Mouse (Mus musculus) midbrain, embryonic 12.5 days (tissue): ENCODE data around the gene Trmt10b. TPM values are rescaled to one million over a fixed set of nuclear protein-coding genes. Genes with fewer than 3 reads are reported as not detected.

Experiments
- ATAC-seq: fragments of 200-750 bp; cut with Nextera tagmentation; 2 replicates; pipeline ENCODE4 v1.8.0; 2017; ENCODE audit warnings: low read depth, moderate TSS enrichment, moderate library complexity; ENCODE audit not compliant: low FRiP score
- H3K27ac ChIP-seq: fragments of 300-500 bp; sonication (generic); replicated peaks from 2 replicates; pipeline ENCODE4 v1.5.1; 2016; ENCODE audit warnings: mild to moderate bottlenecking
- H3K27me3 ChIP-seq: fragments of 300-500 bp; sonication (generic); 2 replicates; pipeline ENCODE4 v1.6.1; 2016; ENCODE audit warnings: mild to moderate bottlenecking
- H3K36me3 ChIP-seq: fragments of 300-500 bp; sonication (generic); 2 replicates; pipeline ENCODE4 v1.6.1; 2016
- H3K4me1 ChIP-seq: fragments of 300-500 bp; sonication (generic); 2 replicates; pipeline ENCODE4 v1.6.1; 2016
- H3K4me2 ChIP-seq: fragments of 300-500 bp; sonication (generic); replicated peaks from 2 replicates; pipeline ENCODE4 v1.6.1; 2016; ENCODE audit warnings: mild to moderate bottlenecking, moderate library complexity
- H3K4me3 ChIP-seq: fragments of 300-500 bp; sonication (generic); 2 replicates; pipeline ENCODE4 v1.5.1; 2016; ENCODE audit warnings: mild to moderate bottlenecking
- H3K9ac ChIP-seq: fragments of 300-500 bp; sonication (generic); replicated peaks from 2 replicates; pipeline ENCODE4 v1.6.1; 2016; ENCODE audit warnings: mild to moderate bottlenecking, moderate library complexity
- H3K9me3 ChIP-seq: fragments of 300-500 bp; sonication (generic); 2 replicates; pipeline ENCODE4 v1.6.1; 2016; ENCODE audit warnings: mild to moderate bottlenecking
- WGBS: fragments of 180-500 bp; shearing (Covaris S2); methylation state at CpG from one replicate; pipeline ENCODE4 v1.1.7; 2016; 5-methylcytosine and 5-hydroxymethylcytosine counted together
- polyA plus RNA-seq: library from polyadenylated mRNA; unstranded; fragments of >200 nt; fragmentation: Nextera tagmentation; extraction: Ambion mirVana; gene quantifications from 2 replicates; pipeline ENCODE4 v1.2.1, GENCODE M21; 2016

The Trmt10b gene
- 17.0 and 24.4 TPM in 2 replicates for polyA plus RNA-seq

- no peak within 1 kb of the TSS for H3K27ac ChIP-seq
- H3K9ac ChIP-seq, result peak within 1 kb of the TSS; percentile 83
- H3K4me3 ChIP-seq, result peak within 1 kb of the TSS; percentile 86
- H3K9me3 ChIP-seq, result no peaks in the 10 kb centered on the region
- H3K4me2 ChIP-seq, result peak within 1 kb of the TSS; percentile 88
- H3K4me1 ChIP-seq, result peaks cover 9% of the 10 kb centered on the region
- peak; percentile 86 for ATAC-seq
- no peaks in the 10 kb centered on the region for H3K27me3 ChIP-seq
- peaks cover 21% of the 10 kb centered on the region for H3K36me3 ChIP-seq
- WGBS, result 23% methylated on average over 27 of the region's 27 CpGs
Observed at GRCm38 (mm10) chr4:45296662-45297564, at the start of gene Trmt10b. Trmt10b (plus strand) TSS chr4:45297127.

GRCm38 (mm10) chr4:45251265-45251664 lies 45.7 kb upstream of the Trmt10b start:
- no peak overlapping the region for H3K4me2 ChIP-seq
- H3K9ac ChIP-seq, result no peak overlapping the region
- peaks cover 5% of the 10 kb centered on the region; the same call in 1 of the 2 replicates for H3K27me3 ChIP-seq
- H3K27ac ChIP-seq, result no peak overlapping the region
- H3K4me1 ChIP-seq, result peaks cover 34% of the 10 kb centered on the region
- no peaks in the 10 kb centered on the region for H3K9me3 ChIP-seq
- no peak overlapping the region for H3K4me3 ChIP-seq
- 56% methylated on average over 8 of the region's 8 CpGs for WGBS
- H3K36me3 ChIP-seq, result no peaks in the 10 kb centered on the region
- no peak for ATAC-seq

GRCm38 (mm10) chr4:45252861-45253262 lies 44.1 kb upstream of the Trmt10b start:
- H3K9me3 ChIP-seq, result no peaks in the 10 kb centered on the region
- H3K9ac ChIP-seq, result no peak overlapping the region
- H3K4me3 ChIP-seq, result no peak overlapping the region
- 57% methylated on average over 9 of the region's 9 CpGs for WGBS
- no peak overlapping the region for H3K4me2 ChIP-seq
- peaks cover 5% of the 10 kb centered on the region; the same call in 1 of the 2 replicates for H3K27me3 ChIP-seq
- H3K27ac ChIP-seq, result no peak overlapping the region
- no peaks in the 10 kb centered on the region for H3K36me3 ChIP-seq
- no peak for ATAC-seq
- peaks cover 34% of the 10 kb centered on the region for H3K4me1 ChIP-seq

- no peaks in the 10 kb centered on the region for H3K9me3 ChIP-seq
- no peaks in the 10 kb centered on the region for H3K36me3 ChIP-seq
- no peak for ATAC-seq
- 31% methylated on average over 11 of the region's 11 CpGs for WGBS
- no peak overlapping the region for H3K4me3 ChIP-seq
- peaks cover 5% of the 10 kb centered on the region; the same call in 1 of the 2 replicates for H3K27me3 ChIP-seq
- H3K27ac ChIP-seq, result 0 out of 2 replicates have a peak overlapping the region, but pooled peaks have one; percentile 20
- H3K9ac ChIP-seq, result no peak overlapping the region
- H3K4me1 ChIP-seq, result peaks cover 34% of the 10 kb centered on the region
- H3K4me2 ChIP-seq, result no peak overlapping the region
Observed at GRCm38 (mm10) chr4:45253839-45254601, 42.9 kb upstream of the Trmt10b start.

- no peak for ATAC-seq
- no peak overlapping the region for H3K4me2 ChIP-seq
- no peaks in the 10 kb centered on the region for H3K36me3 ChIP-seq
- 60% methylated on average over 4 of the region's 4 CpGs for WGBS
- H3K4me3 ChIP-seq, result no peak overlapping the region
- peaks cover 10% of the 10 kb centered on the region; the same call in 1 of the 2 replicates for H3K27me3 ChIP-seq
- H3K9me3 ChIP-seq, result no peaks in the 10 kb centered on the region
- H3K9ac ChIP-seq, result no peak overlapping the region
- H3K27ac ChIP-seq, result no peak overlapping the region
- H3K4me1 ChIP-seq, result peaks cover 6% of the 10 kb centered on the region
Observed at GRCm38 (mm10) chr4:45259232-45259832, 37.6 kb upstream of the Trmt10b start.

- no peaks in the 10 kb centered on the region for H3K36me3 ChIP-seq
- no peaks in the 10 kb centered on the region for H3K4me1 ChIP-seq
- no peak overlapping the region for H3K27ac ChIP-seq
- no peak overlapping the region for H3K9ac ChIP-seq
- ATAC-seq, result no peak
- no peak overlapping the region for H3K4me2 ChIP-seq
- 92% methylated on average over 4 of the region's 4 CpGs for WGBS
- H3K9me3 ChIP-seq, result no peaks in the 10 kb centered on the region
- peaks cover 5% of the 10 kb centered on the region; the same call in 1 of the 2 replicates for H3K27me3 ChIP-seq
- no peak overlapping the region for H3K4me3 ChIP-seq
Observed at GRCm38 (mm10) chr4:45261551-45261950, 35.4 kb upstream of the Trmt10b start.

- H3K9ac ChIP-seq, result no peak overlapping the region
- 82% methylated on average over 3 of the region's 3 CpGs for WGBS
- H3K4me3 ChIP-seq, result no peak overlapping the region
- H3K9me3 ChIP-seq, result no peaks in the 10 kb centered on the region
- no peak overlapping the region for H3K27ac ChIP-seq
- H3K27me3 ChIP-seq, result no peaks in the 10 kb centered on the region
- H3K36me3 ChIP-seq, result no peaks in the 10 kb centered on the region
- no peak for ATAC-seq
- H3K4me1 ChIP-seq, result peaks cover 7% of the 10 kb centered on the region; the same call in 1 of the 2 replicates
- no peak overlapping the region for H3K4me2 ChIP-seq
Observed at GRCm38 (mm10) chr4:45267883-45268282, 29.0 kb upstream of the Trmt10b start.

- peaks cover 7% of the 10 kb centered on the region; the same call in 1 of the 2 replicates for H3K4me1 ChIP-seq
- 88% methylated on average over 10 of the region's 10 CpGs for WGBS
- no peaks in the 10 kb centered on the region for H3K9me3 ChIP-seq
- H3K36me3 ChIP-seq, result no peaks in the 10 kb centered on the region
- ATAC-seq, result peak; percentile 49; the same call in 1 of the 2 replicates
- no peaks in the 10 kb centered on the region for H3K27me3 ChIP-seq
- H3K9ac ChIP-seq, result no peak overlapping the region
- 0 out of 2 replicates have a peak overlapping the region, but pooled peaks have one; percentile 27 for H3K27ac ChIP-seq
- no peak overlapping the region for H3K4me2 ChIP-seq
- no peak overlapping the region for H3K4me3 ChIP-seq
Observed at GRCm38 (mm10) chr4:45271041-45271452, 25.9 kb upstream of the Trmt10b start.

GRCm38 (mm10) chr4:45275770-45276169 lies 21.2 kb upstream of the Trmt10b start:
- peaks cover 7% of the 10 kb centered on the region; the same call in 1 of the 2 replicates for H3K4me1 ChIP-seq
- no peak overlapping the region for H3K4me3 ChIP-seq
- WGBS, result 89% methylated on average over 8 of the region's 8 CpGs
- H3K36me3 ChIP-seq, result no peaks in the 10 kb centered on the region
- ATAC-seq, result no peak
- H3K4me2 ChIP-seq, result no peak overlapping the region
- no peak overlapping the region for H3K27ac ChIP-seq
- H3K27me3 ChIP-seq, result no peaks in the 10 kb centered on the region
- H3K9me3 ChIP-seq, result no peaks in the 10 kb centered on the region
- H3K9ac ChIP-seq, result no peak overlapping the region

- Histone ChIP-seq H3K4me3 (no peak overlapping the region), H3K27ac (no peak overlapping the region), H3K4me2 (no peak overlapping the region), H3K9me3 (no peaks in the 10 kb centered on the region), H3K27me3 (no peaks in the 10 kb centered on the region), H3K9ac (no peak overlapping the region), H3K36me3 (no peaks in the 10 kb centered on the region), H3K4me1 (no peaks in the 10 kb centered on the region)
- WGBS, result 63% methylated on average over 8 of the region's 8 CpGs
- ATAC-seq, result no peak
Observed at GRCm38 (mm10) chr4:45279292-45279691, 17.6 kb upstream of the Trmt10b start.

GRCm38 (mm10) chr4:45279981-45280548 lies 16.9 kb upstream of the Trmt10b start:
- H3K4me3 ChIP-seq, result no peak overlapping the region
- H3K9me3 ChIP-seq, result no peaks in the 10 kb centered on the region
- no peak overlapping the region for H3K9ac ChIP-seq
- ATAC-seq, result no peak
- H3K36me3 ChIP-seq, result no peaks in the 10 kb centered on the region
- no peaks in the 10 kb centered on the region for H3K27me3 ChIP-seq
- H3K4me2 ChIP-seq, result no peak overlapping the region
- no peak overlapping the region for H3K27ac ChIP-seq
- WGBS, result 16% methylated on average over 4 of the region's 4 CpGs
- no peaks in the 10 kb centered on the region for H3K4me1 ChIP-seq
